Mouse (Mus musculus) lung, embryonic 15.5 days (tissue): Measurements from ENCODE around the gene Galnt10. TPM values are rescaled to one million over a fixed set of nuclear protein-coding genes. Genes with fewer than 3 reads are reported as not detected.

Experiments
- ATAC-seq: fragments of 200-750 bp; cut with Nextera tagmentation; 2 replicates; pipeline ENCODE4 v1.8.0; 2017; ENCODE audit warnings: moderate number of reproducible peaks, borderline replicate concordance; ENCODE audit not compliant: low FRiP score, low TSS enrichment; ENCODE audit errors: extremely low read depth
- H3K27ac ChIP-seq: fragments of 300-500 bp; sonication (generic); 2 replicates; pipeline ENCODE4 v1.5.1; 2015; ENCODE audit warnings: moderate library complexity, mild to moderate bottlenecking, inconsistent platforms
- H3K27me3 ChIP-seq: fragments of 300-500 bp; sonication (generic); 2 replicates; pipeline ENCODE4 v1.6.1; 2015; ENCODE audit warnings: inconsistent platforms
- H3K36me3 ChIP-seq: fragments of 300-500 bp; sonication (generic); 2 replicates; pipeline ENCODE4 v1.6.1; 2015; ENCODE audit warnings: inconsistent platforms
- H3K4me1 ChIP-seq: fragments of 300-500 bp; sonication (generic); 2 replicates; pipeline ENCODE4 v1.6.1; 2015; ENCODE audit warnings: inconsistent platforms
- H3K4me2 ChIP-seq: fragments of 300-500 bp; sonication (generic); 2 replicates; pipeline ENCODE4 v1.6.1; 2015; ENCODE audit warnings: inconsistent platforms, mild to moderate bottlenecking, moderate library complexity
- H3K4me3 ChIP-seq: fragments of 300-500 bp; sonication (generic); 2 replicates; pipeline ENCODE4 v1.5.1; 2015; ENCODE audit warnings: mild to moderate bottlenecking, inconsistent platforms
- H3K9ac ChIP-seq: fragments of 300-500 bp; sonication (generic); 2 replicates; pipeline ENCODE4 v1.6.1; 2015; ENCODE audit warnings: inconsistent platforms
- H3K9me3 ChIP-seq: fragments of 300-500 bp; sonication (generic); 2 replicates; pipeline ENCODE4 v1.6.1; 2016; ENCODE audit warnings: inconsistent platforms
- WGBS: fragments of 180-500 bp; shearing (Covaris S2); methylation state at CpG from one replicate; pipeline ENCODE4 v1.1.7; 2015; 5-methylcytosine and 5-hydroxymethylcytosine counted together
- polyA plus RNA-seq: library from polyadenylated mRNA; unstranded; fragments of >200 nt; fragmentation: Nextera tagmentation; extraction: Ambion mirVana; gene quantifications from 2 replicates; pipeline ENCODE4 v1.2.1, GENCODE M21; 2015

Gene Galnt10
- polyA plus RNA-seq, 1 experiment from 2014 or later: 15.3 TPM

- Histone ChIP-seq H3K4me1 (no peaks in the 10 kb centered on the region), H3K9me3 (no peaks in the 10 kb centered on the region), H3K36me3 (no peaks in the 10 kb centered on the region), H3K4me2 (no peak overlapping the region), H3K27ac (no peak overlapping the region), H3K4me3 (no peak overlapping the region), H3K27me3 (no peaks in the 10 kb centered on the region), H3K9ac (no peak overlapping the region)
- 47% methylated on average over 18 of the region's 18 CpGs for WGBS
- no peak for ATAC-seq
Measured at GRCm38 (mm10) chr11:57786616-57787418, 141.6 kb downstream of the Galnt10 start.

- no peaks in the 10 kb centered on the region for H3K4me1 ChIP-seq
- H3K9ac ChIP-seq: no peak overlapping the region
- H3K27me3 ChIP-seq: no peaks in the 10 kb centered on the region
- ATAC-seq: no peak
- no peaks in the 10 kb centered on the region for H3K36me3 ChIP-seq
- H3K9me3 ChIP-seq: no peaks in the 10 kb centered on the region
- H3K27ac ChIP-seq: no peak overlapping the region
- WGBS: 36% methylated on average over 3 of the region's 3 CpGs
- H3K4me2 ChIP-seq: no peak overlapping the region
- no peak overlapping the region for H3K4me3 ChIP-seq
Measured at GRCm38 (mm10) chr11:57787913-57788312, 142.7 kb downstream of the Galnt10 start.

GRCm38 (mm10) chr11:57790866-57791535 is 145.8 kb downstream of the Galnt10 start:
- ATAC-seq: no peak
- Histone ChIP-seq H3K4me2 (no peak overlapping the region), H3K4me3 (no peak overlapping the region), H3K9me3 (no peaks in the 10 kb centered on the region), H3K4me1 (0 out of 2 replicates have a peak, but pooled peaks cover 2% of the 10 kb centered on the region), H3K27ac (no peak overlapping the region), H3K9ac (no peak overlapping the region), H3K27me3 (no peaks in the 10 kb centered on the region), H3K36me3 (no peaks in the 10 kb centered on the region)
- WGBS: 31% methylated on average over 21 of the region's 21 CpGs

GRCm38 (mm10) chr11:57795086-57795485 is 149.8 kb downstream of the Galnt10 start:
- Histone ChIP-seq H3K36me3 (no peaks in the 10 kb centered on the region), H3K27me3 (no peaks in the 10 kb centered on the region), H3K4me1 (peaks cover 5% of the 10 kb centered on the region), H3K9ac (no peak overlapping the region), H3K27ac (no peak overlapping the region), H3K4me2 (no peak overlapping the region), H3K9me3 (no peaks in the 10 kb centered on the region), H3K4me3 (no peak overlapping the region)
- no peak for ATAC-seq
- WGBS: 43% methylated on average over 6 of the region's 6 CpGs

- Histone ChIP-seq H3K9ac (no peak overlapping the region), H3K36me3 (no peaks in the 10 kb centered on the region), H3K9me3 (no peaks in the 10 kb centered on the region), H3K4me3 (no peak overlapping the region), H3K4me1 (peaks cover 21% of the 10 kb centered on the region), H3K4me2 (no peak overlapping the region), H3K27ac (no peak overlapping the region), H3K27me3 (no peaks in the 10 kb centered on the region)
- no peak for ATAC-seq
- 68% methylated on average over 9 of the region's 9 CpGs for WGBS
Measured at GRCm38 (mm10) chr11:57797828-57798227, 152.6 kb downstream of the Galnt10 start.

- no peak overlapping the region for H3K4me2 ChIP-seq
- no peak overlapping the region for H3K9ac ChIP-seq
- H3K36me3 ChIP-seq: no peaks in the 10 kb centered on the region
- H3K4me3 ChIP-seq: no peak overlapping the region
- WGBS: 73% methylated on average over 10 of the region's 10 CpGs
- no peak for ATAC-seq
- no peaks in the 10 kb centered on the region for H3K27me3 ChIP-seq
- no peaks in the 10 kb centered on the region for H3K9me3 ChIP-seq
- no peak overlapping the region for H3K27ac ChIP-seq
- peaks cover 31% of the 10 kb centered on the region for H3K4me1 ChIP-seq
Measured at GRCm38 (mm10) chr11:57799456-57799855, 154.2 kb downstream of the Galnt10 start.

- 15% methylated on average over 22 of the region's 22 CpGs for WGBS
- no peaks in the 10 kb centered on the region for H3K27me3 ChIP-seq
- peak overlapping the region; percentile 83 for H3K9ac ChIP-seq
- peak overlapping the region; percentile 63; the same call in 1 of the 2 replicates for H3K27ac ChIP-seq
- ATAC-seq: no peak
- H3K4me3 ChIP-seq: peak overlapping the region; percentile 98
- H3K9me3 ChIP-seq: no peaks in the 10 kb centered on the region
- peak overlapping the region; percentile 94 for H3K4me2 ChIP-seq
- H3K36me3 ChIP-seq: no peaks in the 10 kb centered on the region
- H3K4me1 ChIP-seq: peaks cover 31% of the 10 kb centered on the region
Measured at GRCm38 (mm10) chr11:57800266-57800951, 155.2 kb downstream of the Galnt10 start.

- H3K27me3 ChIP-seq: no peaks in the 10 kb centered on the region
- H3K9me3 ChIP-seq: no peaks in the 10 kb centered on the region
- peak within 1 kb of the TSS; percentile 98 for H3K4me3 ChIP-seq
- H3K9ac ChIP-seq: peak within 1 kb of the TSS; percentile 83
- peak within 1 kb of the TSS; percentile 94 for H3K4me2 ChIP-seq
- WGBS: under 1% methylated on average over 42 of the region's 66 CpGs
- peak within 1 kb of the TSS; percentile 67 for H3K27ac ChIP-seq
- peak; percentile 98 for ATAC-seq
- H3K4me1 ChIP-seq: peaks cover 29% of the 10 kb centered on the region
- no peaks in the 10 kb centered on the region for H3K36me3 ChIP-seq
Measured at GRCm38 (mm10) chr11:57800971-57801765, 155.9 kb downstream of the Galnt10 start, which contains the start of gene Sap30l. TSS of gene Sap30l (plus strand) at chr11:57801637.

GRCm38 (mm10) chr11:57801766-57802510 is 156.7 kb downstream of the Galnt10 start:
- WGBS: 2% methylated on average over 48 of the region's 85 CpGs
- no peaks in the 10 kb centered on the region for H3K9me3 ChIP-seq
- no peaks in the 10 kb centered on the region for H3K27me3 ChIP-seq
- H3K27ac ChIP-seq: peak overlapping the region; percentile 67
- ATAC-seq: peak; percentile 63
- peak overlapping the region; percentile 83 for H3K9ac ChIP-seq
- H3K4me3 ChIP-seq: peak overlapping the region; percentile 98
- H3K4me2 ChIP-seq: peak overlapping the region; percentile 94
- H3K4me1 ChIP-seq: peaks cover 29% of the 10 kb centered on the region
- no peaks in the 10 kb centered on the region; the same call in 1 of the 2 replicates for H3K36me3 ChIP-seq

GRCm38 (mm10) chr11:57802511-57802870 is 157.2 kb downstream of the Galnt10 start:
- peak overlapping the region; percentile 98 for H3K4me3 ChIP-seq
- no peak for ATAC-seq
- H3K36me3 ChIP-seq: no peaks in the 10 kb centered on the region; the same call in 1 of the 2 replicates
- peaks cover 29% of the 10 kb centered on the region for H3K4me1 ChIP-seq
- no peaks in the 10 kb centered on the region for H3K9me3 ChIP-seq
- H3K27me3 ChIP-seq: no peaks in the 10 kb centered on the region
- WGBS: 0% methylated on average over 18 of the region's 18 CpGs
- peak overlapping the region; percentile 94 for H3K4me2 ChIP-seq
- H3K9ac ChIP-seq: peak overlapping the region; percentile 83
- H3K27ac ChIP-seq: peak overlapping the region; percentile 67

GRCm38 (mm10) chr11:57805047-57805446 is 159.8 kb downstream of the Galnt10 start:
- H3K4me2 ChIP-seq: no peak overlapping the region
- no peaks in the 10 kb centered on the region for H3K27me3 ChIP-seq
- peaks cover 31% of the 10 kb centered on the region for H3K4me1 ChIP-seq
- no peak overlapping the region for H3K4me3 ChIP-seq
- ATAC-seq: no peak
- H3K27ac ChIP-seq: no peak overlapping the region
- peaks cover 15% of the 10 kb centered on the region for H3K36me3 ChIP-seq
- 79% methylated on average over 3 of the region's 3 CpGs for WGBS
- H3K9me3 ChIP-seq: no peaks in the 10 kb centered on the region
- no peak overlapping the region for H3K9ac ChIP-seq
